Mouse (Mus musculus) C2C12 (cell line): ENCODE data around the gene Miga2. TPM values are rescaled to one million over a fixed set of nuclear protein-coding genes. Genes with fewer than 3 reads are reported as not detected.
A peak's percentile ranks its signal among the peaks of the same experiment; 100 is the strongest.
"Not testable (repeated sequence)": the region's sequence is repeated elsewhere in the genome, so short reads cannot be mapped to it uniquely, and the experiment has no call there.

ENCODE experiments used
- H3K27me3 ChIP-seq: one replicate; pipeline ENCODE4 v1.6.1; 2011; ENCODE audit not compliant: control insufficient read depth, insufficient read depth, insufficient read length
- H3K36me3 ChIP-seq: one replicate; pipeline ENCODE4 v1.6.1; 2011; ENCODE audit not compliant: control insufficient read depth, insufficient read depth
- H3K4me3 ChIP-seq: one replicate; pipeline ENCODE4 v1.5.1; 2011; ENCODE audit warnings: mild to moderate bottlenecking, control low read depth; ENCODE audit not compliant: poor library complexity, insufficient read depth, severe bottlenecking
- H3K79me2 ChIP-seq: one replicate; pipeline ENCODE4 v1.6.1; 2011; ENCODE audit not compliant: control insufficient read depth, insufficient read depth
- H3K79me3 ChIP-seq: one replicate; pipeline ENCODE4 v1.6.1; 2011; ENCODE audit warnings: low read depth, control low read depth
- H3ac ChIP-seq: one replicate; pipeline ENCODE3; 2011; ENCODE audit warnings: low read depth; ENCODE audit not compliant: control insufficient read depth, insufficient read length
- CEBPB ChIP-seq: IDR thresholded peaks from one replicate; pipeline ENCODE4 v1.6.1; 2011; ENCODE audit warnings: low read depth, mild to moderate bottlenecking, control low read depth, moderate library complexity
- CTCF ChIP-seq: IDR thresholded peaks from one replicate; pipeline ENCODE4 v1.5.1; 2011; ENCODE audit not compliant: control insufficient read depth, insufficient read depth, insufficient read length
- FOSL1 ChIP-seq: IDR thresholded peaks from one replicate; pipeline ENCODE4 v1.8.0; 2011; ENCODE audit warnings: mild to moderate bottlenecking, low read length; ENCODE audit not compliant: poor library complexity, insufficient read depth, severe bottlenecking
- MAX ChIP-seq: IDR thresholded peaks from one replicate; pipeline ENCODE4 v1.6.1; 2011; ENCODE audit warnings: mild to moderate bottlenecking, control low read depth
- MYOD1 ChIP-seq: IDR thresholded peaks from one replicate; pipeline ENCODE4 v1.6.1; 2011; ENCODE audit warnings: low read depth; ENCODE audit not compliant: control insufficient read depth, insufficient read length
- MYOG ChIP-seq: IDR thresholded peaks from one replicate; pipeline ENCODE4 v1.6.1; 2011; ENCODE audit not compliant: control insufficient read depth, insufficient read length; ENCODE audit errors: extremely low read depth
- USF1 ChIP-seq: IDR thresholded peaks from one replicate; pipeline ENCODE4 v1.6.1; 2011; ENCODE audit warnings: low read depth, mild to moderate bottlenecking, control low read depth, moderate library complexity
- polyA plus RNA-seq: library from polyadenylated mRNA; unstranded; fragments of >200 nt; fragmentation: generic; extraction: Trizol; gene quantifications from one replicate; pipeline ENCODE4 v1.2.1, GENCODE M21; 2012; ENCODE audit warnings: missing spikeins

The Miga2 gene
- polyA plus RNA-seq, 1 experiment: 29.4 TPM

DNA sequence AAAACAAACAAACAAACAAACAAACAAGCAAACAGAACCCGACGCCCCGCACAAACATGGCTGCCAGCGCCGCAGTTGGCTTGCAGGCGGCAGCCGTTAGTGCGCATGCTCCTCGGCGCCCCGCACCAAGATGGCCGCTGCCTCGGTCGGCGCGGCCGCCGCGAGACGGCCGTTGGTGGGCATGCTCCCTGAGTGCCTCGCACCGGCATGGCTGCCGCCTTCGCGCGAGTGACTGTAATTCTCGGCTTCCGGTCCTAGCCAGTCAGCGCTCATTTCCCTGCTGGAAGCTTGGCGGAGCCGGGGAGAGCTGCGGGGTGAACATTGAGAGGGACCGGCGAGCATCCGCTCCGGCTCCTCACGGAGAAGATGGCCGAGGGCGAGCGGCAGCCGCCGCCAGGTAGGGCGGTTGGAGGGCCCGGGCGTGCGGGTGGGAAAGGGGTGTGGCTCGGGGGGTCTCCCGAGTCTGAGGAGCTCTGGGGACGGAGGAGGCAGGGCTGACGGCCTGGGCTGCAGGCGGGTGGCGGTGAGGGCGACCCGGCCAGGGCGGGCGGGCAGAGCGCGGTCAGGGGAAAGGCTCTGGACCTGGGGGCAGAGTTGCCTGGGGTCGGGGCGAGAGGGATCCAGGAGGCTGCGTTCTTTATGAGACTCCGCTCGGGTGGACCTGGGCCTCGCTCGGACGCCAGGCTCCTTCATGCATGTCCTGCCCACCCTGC lies 52.1 kb downstream of the Miga2 start, which contains the start of gene Ptpa:
TSS of gene Ptpa (plus strand) at position 104 of the 713 bp plus-strand sequence.
- peaks cover 49% of the 10 kb centered on the region for H3K79me3 ChIP-seq
- peak within 1 kb of the TSS; percentile 93 for H3ac ChIP-seq
- peak within 1 kb of the TSS; percentile 95 for H3K4me3 ChIP-seq
- no peaks in the 10 kb centered on the region for H3K27me3 ChIP-seq
- TF ChIP-seq CTCF (no peak), MAX (peak; percentile 90), MYOD1 (no peak)
- H3K79me2 ChIP-seq: peaks cover 56% of the 10 kb centered on the region
- peaks cover 11% of the 10 kb centered on the region for H3K36me3 ChIP-seq

DNA sequence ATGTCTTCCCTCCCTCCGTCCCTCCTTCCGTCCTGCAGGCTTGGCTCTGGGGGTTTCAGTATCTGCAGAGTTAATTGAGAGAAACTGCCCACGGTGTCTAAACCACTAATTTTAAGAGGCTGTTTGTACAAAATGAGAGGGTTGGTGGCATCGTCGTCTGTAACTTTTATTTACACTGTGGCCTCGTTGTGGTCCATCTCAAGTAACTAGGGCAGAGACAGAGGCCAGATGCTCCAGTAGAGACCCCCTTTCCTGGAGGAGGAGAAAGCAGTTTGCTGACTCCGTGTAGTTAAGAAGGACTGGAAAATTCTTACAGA lies 52.6 kb downstream of the Miga2 start:
- H3K79me2 ChIP-seq: peaks cover 61% of the 10 kb centered on the region
- H3ac ChIP-seq: peak overlapping the region; percentile 84
- H3K27me3 ChIP-seq: no peaks in the 10 kb centered on the region
- TF ChIP-seq CEBPB (no peak), USF1 (no peak), FOSL1 (no peak), CTCF (no peak), MYOG (no peak), MAX (no peak), MYOD1 (no peak)
- H3K79me3 ChIP-seq: peaks cover 54% of the 10 kb centered on the region
- H3K36me3 ChIP-seq: peaks cover 11% of the 10 kb centered on the region
- peak overlapping the region; percentile 95 for H3K4me3 ChIP-seq

DNA sequence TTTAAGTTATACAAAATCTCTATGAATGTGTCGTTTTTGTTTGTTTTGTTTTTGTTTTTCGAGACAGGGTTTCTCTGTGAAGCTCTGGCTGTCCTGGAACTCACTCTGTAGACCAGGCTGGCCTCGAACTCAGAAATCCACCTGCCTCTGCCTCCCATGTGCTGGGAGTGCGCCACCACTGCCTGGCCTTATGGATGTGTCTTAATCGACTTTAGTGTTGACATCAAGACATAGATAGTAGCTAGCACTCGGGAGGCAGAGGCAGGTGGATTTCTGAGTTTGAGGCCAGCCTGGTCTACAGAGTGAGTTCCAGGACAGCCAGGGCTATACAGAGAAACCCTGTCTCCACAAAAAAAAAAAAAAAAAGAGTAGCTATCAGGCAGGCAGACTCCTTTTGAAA lies 53.1 kb downstream of the Miga2 start:
- H3ac ChIP-seq, H3K27me3 ChIP-seq, H3K4me3 ChIP-seq: not testable (repeated sequence)
- peaks cover 58% of the 10 kb centered on the region for H3K79me3 ChIP-seq
- H3K36me3 ChIP-seq: peaks cover 11% of the 10 kb centered on the region
- H3K79me2 ChIP-seq: peaks cover 66% of the 10 kb centered on the region

DNA sequence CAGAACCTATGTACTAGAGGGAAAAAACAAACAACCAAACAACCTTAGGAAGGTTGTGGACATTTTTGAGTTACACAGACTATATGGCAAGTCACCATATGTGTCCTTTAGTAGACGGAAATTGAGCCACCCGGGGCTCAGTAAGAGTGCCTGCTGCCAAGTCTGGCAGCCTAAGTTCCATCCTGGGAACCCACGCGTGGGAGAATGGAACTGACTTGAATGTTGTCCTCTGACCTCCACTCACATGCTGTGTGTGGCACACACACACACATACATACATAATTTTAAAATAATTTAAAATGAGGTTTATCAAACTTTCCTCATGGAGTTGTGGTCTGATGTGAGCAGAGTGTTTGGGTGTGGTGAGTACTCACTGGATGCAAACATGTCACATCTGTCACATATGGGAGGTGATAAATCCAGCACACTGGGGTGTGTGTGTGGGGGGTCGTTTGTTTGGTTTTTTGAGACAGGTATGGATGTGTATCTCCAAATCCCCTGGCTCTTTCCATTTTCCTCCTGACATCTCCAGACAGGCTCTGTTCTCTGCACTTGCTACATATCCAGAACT lies 53.6 kb downstream of the Miga2 start:
- TF ChIP-seq CEBPB (no peak), FOSL1 (no peak), MYOD1 (no peak), MYOG (no peak), USF1 (no peak), MAX (no peak), CTCF (no peak)
- no peaks in the 10 kb centered on the region for H3K27me3 ChIP-seq
- peaks cover 11% of the 10 kb centered on the region for H3K36me3 ChIP-seq
- H3K79me2 ChIP-seq: peaks cover 71% of the 10 kb centered on the region
- no peak overlapping the region for H3K4me3 ChIP-seq
- H3K79me3 ChIP-seq: peaks cover 63% of the 10 kb centered on the region
- no peak overlapping the region for H3ac ChIP-seq

DNA sequence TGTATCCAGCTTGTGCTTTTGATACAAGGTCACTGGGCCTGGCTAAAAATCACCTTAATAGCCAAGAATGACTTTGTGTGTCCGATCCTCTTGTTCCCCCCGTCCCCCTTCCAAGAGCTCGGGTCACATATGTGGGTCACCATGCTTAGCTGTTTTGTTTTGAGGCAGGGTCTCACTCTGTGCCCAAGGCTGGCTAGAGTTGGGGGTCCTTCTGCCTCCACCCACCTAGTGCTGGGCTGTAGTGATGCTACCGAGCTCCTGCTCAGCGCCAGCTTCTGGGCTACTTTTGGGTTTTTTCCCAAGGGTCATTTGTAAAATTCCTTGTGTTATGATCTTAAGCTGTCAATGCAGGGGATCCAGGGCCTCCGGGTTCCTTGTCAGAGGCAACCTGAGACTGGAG lies 54.2 kb downstream of the Miga2 start:
- no peak overlapping the region for H3ac ChIP-seq
- TF ChIP-seq MYOG: no peak
- TF ChIP-seq FOSL1: no peak
- no peak for TF ChIP-seq CTCF
- TF ChIP-seq CEBPB: no peak
- no peak for TF ChIP-seq MYOD1
- peaks cover 77% of the 10 kb centered on the region for H3K79me2 ChIP-seq
- H3K4me3 ChIP-seq: no peak overlapping the region
- H3K27me3 ChIP-seq: no peaks in the 10 kb centered on the region
- peaks cover 7% of the 10 kb centered on the region for H3K36me3 ChIP-seq
- H3K79me3 ChIP-seq: peaks cover 68% of the 10 kb centered on the region

DNA sequence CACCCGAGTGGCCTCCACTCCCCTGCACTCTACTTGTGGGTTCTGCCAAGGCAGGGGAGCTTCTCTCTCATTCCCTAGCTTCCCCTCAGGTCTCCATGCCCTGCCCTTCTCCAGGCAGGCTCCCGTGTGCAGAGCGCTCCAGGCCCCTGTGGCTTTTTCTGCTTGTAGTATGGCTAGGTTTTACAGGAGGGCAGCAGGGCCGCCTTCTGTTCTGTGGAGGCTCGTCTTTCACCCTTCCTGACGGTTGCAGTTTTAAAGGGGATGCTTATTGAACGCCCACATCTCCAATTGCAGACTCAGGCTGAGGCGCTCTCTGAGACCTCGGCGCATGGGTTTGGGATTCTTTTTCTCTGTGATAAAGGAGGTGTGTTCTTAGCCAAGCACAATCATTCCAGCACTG lies 55.1 kb downstream of the Miga2 start:
- TF ChIP-seq CEBPB (no peak), MYOG (no peak), FOSL1 (no peak), MAX (no peak), USF1 (no peak), CTCF (no peak), MYOD1 (no peak)
- Histone ChIP-seq H3K36me3 (peaks cover 7% of the 10 kb centered on the region), H3K4me3 (no peak overlapping the region), H3K79me3 (peaks cover 76% of the 10 kb centered on the region), H3ac (no peak overlapping the region), H3K79me2 (peaks cover 86% of the 10 kb centered on the region), H3K27me3 (no peaks in the 10 kb centered on the region)
